36 mouse cellular contexts compared by ENCODE assay signal in genomic region chr16:30259444-30259843, GRCm38 (mm10). TPM values are rescaled to one million over a fixed set of nuclear protein-coding genes. Genes with fewer than 3 reads are reported as not detected.
DNase-seq lines count a peak whose midpoint lies in the region; ATAC-seq lines count a peak whose summit lies in the region.
"Had no signal": no experiment of that assay in that cellular context is flagged by ENCODE, and none has a peak within 500 bp of the region (broad histone marks: within the 10 kb centered on the region; RNA-seq: fewer than 3 reads in every experiment).

No protein-coding gene starts in this region.

- 0 out of 2 replicates have a peak overlapping the region, but pooled peaks have one; percentile 23 for H3K27ac ChIP-seq in hindbrain, embryonic 10.5 days
- no peak overlapping the region for H3K27ac ChIP-seq in hindbrain, embryonic 13.5 days
- no peak overlapping the region for H3K27ac ChIP-seq in heart, embryonic 16.5 days (ENCODE audit: low read length)
- H3K27ac ChIP-seq: embryonic facial prominence, embryonic 12.5 days; forebrain, embryonic 15.5 days; hindbrain, embryonic 15.5 days; limb, embryonic 15.5 days; liver, embryonic 14.5 days; midbrain, embryonic 10.5 days; midbrain, embryonic 15.5 days; neural tube, embryonic 15.5 days; stomach, postnatal 0 days had no signal

- peaks cover 34% of the 10 kb centered on the region for H3K27me3 ChIP-seq in hindbrain, embryonic 10.5 days (ENCODE audit: insufficient read depth, poor library complexity, severe bottlenecking)
- peaks cover 30% of the 10 kb centered on the region for H3K27me3 ChIP-seq in hindbrain, embryonic 13.5 days
- H3K27me3 ChIP-seq in heart, embryonic 16.5 days (ENCODE audit: control insufficient read depth, insufficient read depth, low read length): no peaks in the 10 kb centered on the region; the same call in 1 of the 2 replicates
- H3K27me3 ChIP-seq: embryonic facial prominence, embryonic 12.5 days; forebrain, embryonic 15.5 days; hindbrain, embryonic 15.5 days; limb, embryonic 15.5 days; midbrain, embryonic 15.5 days; Patski had no signal

- no peak overlapping the region for H3K9ac ChIP-seq in hindbrain, embryonic 13.5 days
- H3K9ac ChIP-seq in heart, embryonic 16.5 days (ENCODE audit: low read length): no peak overlapping the region
- H3K9ac ChIP-seq: embryonic facial prominence, embryonic 12.5 days; forebrain, embryonic 15.5 days; hindbrain, embryonic 15.5 days; limb, embryonic 15.5 days; liver, embryonic 14.5 days; lung, embryonic 14.5 days; midbrain, embryonic 15.5 days; neural tube, embryonic 15.5 days had no signal

- no peaks in the 10 kb centered on the region for H3K36me3 ChIP-seq in hindbrain, embryonic 10.5 days
- no peaks in the 10 kb centered on the region for H3K36me3 ChIP-seq in hindbrain, embryonic 13.5 days
- H3K36me3 ChIP-seq in heart, embryonic 16.5 days (ENCODE audit: control insufficient read depth, insufficient read depth): no peaks in the 10 kb centered on the region
- H3K36me3 ChIP-seq: embryonic facial prominence, embryonic 12.5 days; forebrain, embryonic 15.5 days; hindbrain, embryonic 15.5 days; limb, embryonic 10.5 days; limb, embryonic 15.5 days; midbrain, embryonic 10.5 days; midbrain, embryonic 15.5 days; neural tube, embryonic 15.5 days had no signal

- H3K9me3 ChIP-seq in hindbrain, embryonic 10.5 days: no peaks in the 10 kb centered on the region
- H3K9me3 ChIP-seq in hindbrain, embryonic 13.5 days: no peaks in the 10 kb centered on the region
- no peaks in the 10 kb centered on the region for H3K9me3 ChIP-seq in heart, embryonic 16.5 days (replicated peaks; ENCODE audit: control insufficient read depth, low read length)
- H3K9me3 ChIP-seq: embryonic facial prominence, embryonic 12.5 days; forebrain, embryonic 15.5 days; hindbrain, embryonic 15.5 days; limb, embryonic 10.5 days; limb, embryonic 15.5 days; midbrain, embryonic 10.5 days; midbrain, embryonic 15.5 days; neural tube, embryonic 15.5 days had no signal

- WGBS in hindbrain, embryonic 10.5 days: 85% methylated on average over 10 of the region's 10 CpGs
- 88% methylated on average over 10 of the region's 10 CpGs for WGBS in hindbrain, embryonic 13.5 days
- 53% methylated on average over 10 of the region's 10 CpGs for WGBS in heart, embryonic 16.5 days

- H3K4me3 ChIP-seq in hindbrain, embryonic 10.5 days: no peak overlapping the region
- no peak overlapping the region for H3K4me3 ChIP-seq in hindbrain, embryonic 13.5 days
- H3K4me3 ChIP-seq in heart, embryonic 16.5 days (ENCODE audit: low read length): no peak overlapping the region
- H3K4me3 ChIP-seq: embryonic facial prominence, embryonic 12.5 days; forebrain, embryonic 15.5 days; hindbrain, embryonic 15.5 days; limb, embryonic 10.5 days; limb, embryonic 15.5 days; midbrain, embryonic 10.5 days; midbrain, embryonic 15.5 days; neural tube, embryonic 15.5 days had no signal

- no peak overlapping the region for H3K4me2 ChIP-seq in hindbrain, embryonic 13.5 days
- H3K4me2 ChIP-seq in heart, embryonic 16.5 days (ENCODE audit: low read depth, low read length): no peak overlapping the region
- H3K4me2 ChIP-seq: embryonic facial prominence, embryonic 12.5 days; forebrain, embryonic 15.5 days; hindbrain, embryonic 15.5 days; limb, embryonic 15.5 days; lung, embryonic 14.5 days; midbrain, embryonic 15.5 days; neural tube, embryonic 15.5 days had no signal

- no peak for ATAC-seq in hindbrain, embryonic 13.5 days (ENCODE audit: low FRiP score)
- ATAC-seq in heart, embryonic 16.5 days (replicated peaks; ENCODE audit: extremely low read depth, insufficient read depth, low FRiP score): 0 out of 2 replicates have a peak, but pooled peaks have one; percentile 29
- ATAC-seq: forebrain, embryonic 15.5 days; inflammation-experienced regulatory T-cells, adult 6 months; midbrain, embryonic 15.5 days; Patski had no signal

- H3K4me1 ChIP-seq in hindbrain, embryonic 10.5 days (replicated peaks): peaks cover 14% of the 10 kb centered on the region
- H3K4me1 ChIP-seq in hindbrain, embryonic 13.5 days (replicated peaks): 0 out of 2 replicates have a peak, but pooled peaks cover 2% of the 10 kb centered on the region
- no peaks in the 10 kb centered on the region; the same call in 1 of the 2 replicates for H3K4me1 ChIP-seq in heart, embryonic 16.5 days (ENCODE audit: control insufficient read depth, insufficient read depth, low read length)
- H3K4me1 ChIP-seq: embryonic facial prominence, embryonic 12.5 days; forebrain, embryonic 15.5 days; hindbrain, embryonic 15.5 days; midbrain, embryonic 15.5 days; neural tube, embryonic 15.5 days had no signal

- DNase-seq in adrenal gland, postnatal 25 days: peak; percentile 21
- DNase-seq in adrenal gland, adult 2 months: no peak
- DNase-seq in hindbrain, embryonic 10.5 days (ENCODE audit: low spot score): no peak
- DNase-seq in skeletal muscle tissue, adult 2 months (ENCODE audit: low read depth, low spot score): peak; percentile 17
- no peak for DNase-seq in cerebellum, postnatal 4 days (ENCODE audit: low spot score in 2 of 2)
- DNase-seq in gastrocnemius, adult 18-20 months (ENCODE audit: low spot score): no peak
- DNase-seq: cerebellum, adult 8-10 months; cerebellum, postnatal 25 days; kidney, postnatal 14 days; layer of hippocampus, adult 9-11 months; lung, embryonic 14.5 days; lung, postnatal 14 days; right cerebral cortex, postnatal 25 days; thymus, adult 18-20 months; thymus, postnatal 25 days had no signal

RNA-seq across cellular contexts. Expression of gene Cpn2, which starts 7.9 kb away (rescaled TPM):
- 2.2 and 3.1 TPM in 2 replicates for total RNA-seq in adrenal gland, postnatal 25 days (2021)
- 1 to 10 TPM; 2.4 to 3.6 TPM for total RNA-seq in adrenal gland, adult 2 months (2021)
- polyA plus RNA-seq in adrenal gland, adult 2 months (2012; rRNA removed): 1.2 and 1.7 TPM in 2 replicates
- not detected in 2 replicates for polyA plus RNA-seq in hindbrain, embryonic 10.5 days (2016; fragmentation: Nextera tagmentation; extraction: Ambion mirVana)
- not detected in 2 replicates for polyA plus RNA-seq in hindbrain, embryonic 13.5 days (2015; fragmentation: Nextera tagmentation; extraction: Ambion mirVana)
- not detected in 2 replicates for polyA plus RNA-seq in heart, embryonic 16.5 days (2015; fragmentation: Nextera tagmentation; extraction: Ambion mirVana)
- total RNA-seq in gastrocnemius, adult 18-20 months (2021): under 1 TPM in 1 of 2 experiments, not detected in 1; 0.05 TPM
- total RNA-seq: left cerebral cortex, postnatal 10 days; MEL had no signal
- polyA plus RNA-seq: brain, embryonic 14.5 days; embryonic facial prominence, embryonic 12.5 days; forebrain, embryonic 15.5 days; gonadal fat pad, adult 2 months; hindbrain, embryonic 15.5 days; inflammation-experienced regulatory T-cells, adult 6 months; kidney, embryonic 14.5 days; limb, embryonic 10.5 days; limb, embryonic 15.5 days; lung, embryonic 14.5 days; midbrain, embryonic 10.5 days; midbrain, embryonic 15.5 days; neural tube, embryonic 15.5 days; Patski; spleen, adult 2 months; stomach, postnatal 0 days had no signal

RNA-seq across cellular contexts. Expression of gene Lrrc15, which starts 23.6 kb away (rescaled TPM):
- not detected in 2 replicates for total RNA-seq in adrenal gland, postnatal 25 days (2021)
- under 1 TPM in 1 of 2 experiments, not detected in 1; 0.06 TPM for total RNA-seq in adrenal gland, adult 2 months (2021)
- polyA plus RNA-seq in adrenal gland, adult 2 months (2012; rRNA removed): 0.02 TPM in 2 replicates
- polyA plus RNA-seq in hindbrain, embryonic 10.5 days (2016; fragmentation: Nextera tagmentation; extraction: Ambion mirVana): 0.24 and 1.2 TPM in 2 replicates
- polyA plus RNA-seq in hindbrain, embryonic 13.5 days (2015; fragmentation: Nextera tagmentation; extraction: Ambion mirVana): 0.26 and 0.28 TPM in 2 replicates
- polyA plus RNA-seq in heart, embryonic 16.5 days (2015; fragmentation: Nextera tagmentation; extraction: Ambion mirVana): 0.21 and 0.26 TPM in 2 replicates
- under 1 TPM; 0.14 to 0.47 TPM for total RNA-seq in gastrocnemius, adult 18-20 months (2021)
- total RNA-seq: left cerebral cortex, postnatal 10 days; MEL had no signal
- polyA plus RNA-seq: Patski; spleen, adult 2 months had no signal

RNA-seq across cellular contexts. Expression of gene Gp5, which starts 51.1 kb away (rescaled TPM):
- 0.15 and 0.71 TPM in 2 replicates for total RNA-seq in adrenal gland, postnatal 25 days (2021)
- total RNA-seq in adrenal gland, adult 2 months (2021): under 1 TPM in 1 of 2 experiments, not detected in 1; 0.17 TPM
- 0.04 and 0.35 TPM in 2 replicates for polyA plus RNA-seq in adrenal gland, adult 2 months (2012; rRNA removed)
- 1.7 and 1.8 TPM in 2 replicates for polyA plus RNA-seq in hindbrain, embryonic 10.5 days (2016; fragmentation: Nextera tagmentation; extraction: Ambion mirVana)
- 0.50 and 0.51 TPM in 2 replicates for polyA plus RNA-seq in hindbrain, embryonic 13.5 days (2015; fragmentation: Nextera tagmentation; extraction: Ambion mirVana)
- polyA plus RNA-seq in heart, embryonic 16.5 days (2015; fragmentation: Nextera tagmentation; extraction: Ambion mirVana): 0.97 and 1.1 TPM in 2 replicates
- total RNA-seq in gastrocnemius, adult 18-20 months (2021): not detected
- total RNA-seq: gastrocnemius, adult 8-10 months had no signal
- polyA plus RNA-seq: inflammation-experienced regulatory T-cells, adult 6 months had no signal

Comparison
In these comparisons a context has a peak if more than half of its experiments do, and no peak if none do; other contexts are left out.
1. DNase-seq: peak in adrenal gland, postnatal 25 days (single experiment) and skeletal muscle tissue, adult 2 months (single experiment); none in adrenal gland, adult 2 months (single experiment), hindbrain, embryonic 10.5 days (single experiment), cerebellum, postnatal 4 days (0 of 2) and gastrocnemius, adult 18-20 months (single experiment).